ENCODE assay signal across 11 mouse cellular contexts in genomic region chr2:180116741-180117484, GRCm38 (mm10). TPM values are rescaled to one million over a fixed set of nuclear protein-coding genes. Genes with fewer than 3 reads are reported as not detected.
A peak's percentile ranks its signal among the peaks of the same experiment; 100 is the strongest.
DNase-seq lines count a peak whose midpoint lies in the region; ATAC-seq and TF ChIP-seq lines count a peak whose summit lies in the region.
"Had no signal": no experiment of that assay in that cellular context is flagged by ENCODE, and none has a peak within 500 bp of the region (broad histone marks: within the 10 kb centered on the region; RNA-seq: fewer than 3 reads in every experiment).

No protein-coding gene starts in this region.

- H3K36me3 ChIP-seq in forebrain, embryonic 10.5 days (replicated peaks): no peaks in the 10 kb centered on the region
- H3K36me3 ChIP-seq in thymus, adult 2 months (ENCODE audit: control insufficient read depth, insufficient read depth, low read length): no peaks in the 10 kb centered on the region
- H3K36me3 ChIP-seq in kidney, embryonic 15.5 days: peaks cover 3% of the 10 kb centered on the region; the same call in 1 of the 2 replicates
- H3K36me3 ChIP-seq: heart, embryonic 15.5 days had no signal

- peak overlapping the region; percentile 83; the same call in 1 of the 2 replicates for H3K4me3 ChIP-seq in forebrain, embryonic 10.5 days
- no peak overlapping the region for H3K4me3 ChIP-seq in thymus, adult 2 months (ENCODE audit: control insufficient read depth, insufficient read depth, low read length)
- H3K4me3 ChIP-seq in kidney, embryonic 15.5 days (replicated peaks): no peak overlapping the region
- H3K4me3 ChIP-seq: heart, embryonic 15.5 days had no signal

- peaks cover 60% of the 10 kb centered on the region for H3K4me1 ChIP-seq in forebrain, embryonic 10.5 days
- peaks cover 19% of the 10 kb centered on the region for H3K4me1 ChIP-seq in thymus, adult 2 months (replicated peaks; ENCODE audit: control insufficient read depth, insufficient read depth, low read length)
- H3K4me1 ChIP-seq in kidney, embryonic 15.5 days: peaks cover 50% of the 10 kb centered on the region

- WGBS in forebrain, embryonic 10.5 days: 82% methylated on average over 8 of the region's 8 CpGs
- WGBS in thymus, adult 2 months: 81% methylated on average over 8 of the region's 8 CpGs
- 81% methylated on average over 8 of the region's 8 CpGs for WGBS in kidney, embryonic 15.5 days

- no peak for ATAC-seq in kidney, embryonic 15.5 days (replicated peaks; ENCODE audit: low FRiP score)

- no peak for TF ChIP-seq CTCF in thymus, adult 2 months (IDR thresholded peaks at IDR 0.05; ENCODE audit: borderline replicate concordance, control insufficient read depth, extremely low read depth, insufficient read depth, low read length, poor library complexity)

- DNase-seq in kidney, postnatal 10 days: peak; percentile 34
- no peak for DNase-seq in kidney, adult 18-20 months
- DNase-seq in cerebellum, adult 8-10 months: peak; percentile 48
- no peak for DNase-seq in forebrain, embryonic 10.5 days (ENCODE audit: extremely low spot score, low spot score)
- DNase-seq in lung, postnatal 36 days: peak; percentile 83
- no peak for DNase-seq in thymus, adult 2 months
- no peak for DNase-seq in thymus, postnatal 0 days (ENCODE audit: low spot score)
- DNase-seq: liver had no signal

- peak overlapping the region; percentile 86 for H3K27ac ChIP-seq in forebrain, embryonic 10.5 days
- H3K27ac ChIP-seq in thymus, adult 2 months (ENCODE audit: control insufficient read depth, insufficient read depth, low read length): no peak overlapping the region
- H3K27ac ChIP-seq in kidney, embryonic 15.5 days: no peak overlapping the region
- H3K27ac ChIP-seq: heart, embryonic 15.5 days had no signal

- no peak overlapping the region for H3K9ac ChIP-seq in kidney, embryonic 15.5 days
- H3K9ac ChIP-seq: heart, embryonic 15.5 days had no signal

- no peaks in the 10 kb centered on the region for H3K9me3 ChIP-seq in forebrain, embryonic 10.5 days
- H3K9me3 ChIP-seq in kidney, embryonic 15.5 days (replicated peaks): no peaks in the 10 kb centered on the region
- H3K9me3 ChIP-seq: G1E; heart, embryonic 15.5 days had no signal

- TF ChIP-seq POLR2A in thymus, adult 2 months (IDR thresholded peaks at IDR 0.05; ENCODE audit: control insufficient read depth, extremely low read depth, insufficient read depth, low read length, poor library complexity): no peak

- no peaks in the 10 kb centered on the region for H3K27me3 ChIP-seq in forebrain, embryonic 10.5 days (ENCODE audit: poor library complexity, severe bottlenecking)
- H3K27me3 ChIP-seq in thymus, adult 2 months (ENCODE audit: control insufficient read depth, insufficient read depth, low read length): no peaks in the 10 kb centered on the region
- H3K27me3 ChIP-seq in kidney, embryonic 15.5 days: peaks cover 9% of the 10 kb centered on the region; the same call in 1 of the 2 replicates
- H3K27me3 ChIP-seq: heart, embryonic 15.5 days had no signal

- no peak overlapping the region for H3K4me2 ChIP-seq in kidney, embryonic 15.5 days

RNA-seq across cellular contexts. Expression of gene Osbpl2, which starts 2.2 kb away (rescaled TPM):
- 23.9 and 26.2 TPM in 2 replicates for polyA plus RNA-seq in forebrain, embryonic 10.5 days (2016; fragmentation: Nextera tagmentation; extraction: Ambion mirVana)
- 19.3 and 21.7 TPM in 2 replicates for polyA plus RNA-seq in thymus, adult 2 months (2012; rRNA removed)
- 30.3 and 32.1 TPM in 2 replicates for polyA plus RNA-seq in kidney, embryonic 15.5 days (2015; fragmentation: Nextera tagmentation; extraction: Ambion mirVana)
- 26.5 and 27.3 TPM in 2 replicates for polyA plus RNA-seq in thymus, postnatal 0 days (2015; fragmentation: Nextera tagmentation; extraction: Ambion mirVana)

RNA-seq across cellular contexts. Expression of gene Hrh3, which starts 12.6 kb away (rescaled TPM):
- polyA plus RNA-seq in forebrain, embryonic 10.5 days (2016; fragmentation: Nextera tagmentation; extraction: Ambion mirVana): 1.1 and 1.3 TPM in 2 replicates
- polyA plus RNA-seq in thymus, adult 2 months (2012; rRNA removed): 4.1 and 4.4 TPM in 2 replicates
- polyA plus RNA-seq in kidney, embryonic 15.5 days (2015; fragmentation: Nextera tagmentation; extraction: Ambion mirVana): not detected in 2 replicates
- 0.46 and 0.49 TPM in 2 replicates for polyA plus RNA-seq in thymus, postnatal 0 days (2015; fragmentation: Nextera tagmentation; extraction: Ambion mirVana)
- polyA plus RNA-seq: G1E; heart, embryonic 15.5 days had no signal

RNA-seq across cellular contexts. Expression of gene Mtg2, which starts 46.5 kb away (rescaled TPM):
- polyA plus RNA-seq in forebrain, embryonic 10.5 days (2016; fragmentation: Nextera tagmentation; extraction: Ambion mirVana): 34.0 and 35.2 TPM in 2 replicates
- 25.1 and 31.3 TPM in 2 replicates for polyA plus RNA-seq in thymus, adult 2 months (2012; rRNA removed)
- polyA plus RNA-seq in kidney, embryonic 15.5 days (2015; fragmentation: Nextera tagmentation; extraction: Ambion mirVana): 26.4 TPM in 2 replicates
- 25.6 and 25.9 TPM in 2 replicates for polyA plus RNA-seq in thymus, postnatal 0 days (2015; fragmentation: Nextera tagmentation; extraction: Ambion mirVana)

RNA-seq across cellular contexts. Expression of gene Adrm1, which starts 54.4 kb away (rescaled TPM):
- polyA plus RNA-seq in forebrain, embryonic 10.5 days (2016; fragmentation: Nextera tagmentation; extraction: Ambion mirVana): 271 and 281 TPM in 2 replicates
- 209 and 213 TPM in 2 replicates for polyA plus RNA-seq in thymus, adult 2 months (2012; rRNA removed)
- polyA plus RNA-seq in kidney, embryonic 15.5 days (2015; fragmentation: Nextera tagmentation; extraction: Ambion mirVana): 193 and 207 TPM in 2 replicates
- 195 TPM in 2 replicates for polyA plus RNA-seq in thymus, postnatal 0 days (2015; fragmentation: Nextera tagmentation; extraction: Ambion mirVana)

Comparison
In these comparisons a context has a peak if more than half of its experiments do, and no peak if none do; other contexts are left out.
1. DNase-seq: peak in kidney, postnatal 10 days (single experiment), cerebellum, adult 8-10 months (single experiment) and lung, postnatal 36 days (single experiment); none in kidney, adult 18-20 months (single experiment), forebrain, embryonic 10.5 days (single experiment), thymus, adult 2 months (single experiment) and thymus, postnatal 0 days (single experiment).